Mouse (Mus musculus): Measurements from ENCODE around the gene Lmf1.

Lmf1 gene

GRCm38 (mm10) chr17:25578920-25579319, at the start of gene Lmf1:
Gene Lmf1, plus strand, starts transcription at chr17:25579085.
- DNase-seq (ENCODE audit: low read depth, low spot score), result peak; percentile 95

GRCm38 (mm10) chr17:25530357-25531022, 48.4 kb upstream of the Lmf1 start:
- DNase-seq (ENCODE audit: low read depth, low spot score), result no peak

GRCm38 (mm10) chr17:25538945-25539875, 39.7 kb upstream of the Lmf1 start:
- DNase-seq (ENCODE audit: low read depth, low spot score), result no peak

DNA sequence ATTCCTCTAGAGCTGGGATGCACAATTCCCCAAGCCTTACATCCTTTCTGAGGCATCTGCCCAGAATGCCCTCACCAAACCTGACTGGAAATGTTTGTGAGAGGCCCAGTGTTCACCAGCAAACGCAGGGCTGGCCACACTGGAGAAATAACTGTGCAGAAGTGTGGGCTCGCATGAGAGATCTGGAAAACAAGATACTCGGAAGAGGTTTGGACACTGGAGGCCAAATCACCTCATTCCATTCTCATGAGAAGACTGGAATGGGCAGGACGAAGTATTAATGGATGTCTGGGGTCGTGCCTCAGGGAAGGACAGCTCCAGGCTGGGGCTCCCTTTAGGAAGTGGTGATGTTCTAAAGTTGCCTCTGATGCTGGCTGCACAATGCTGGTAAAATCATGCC, 38.2 kb upstream of the Lmf1 start:
- no peak for DNase-seq (ENCODE audit: low read depth, low spot score)

GRCm38 (mm10) chr17:25541768-25542167, 37.1 kb upstream of the Lmf1 start:
- no peak for DNase-seq (ENCODE audit: low read depth, low spot score)

GRCm38 (mm10) chr17:25547026-25547425, 31.9 kb upstream of the Lmf1 start:
- DNase-seq (ENCODE audit: low read depth, low spot score), result no peak

GRCm38 (mm10) chr17:25550020-25550419, 28.9 kb upstream of the Lmf1 start:
- DNase-seq (ENCODE audit: low read depth, low spot score), result no peak

GRCm38 (mm10) chr17:25551313-25551712, 27.6 kb upstream of the Lmf1 start:
- no peak for DNase-seq (ENCODE audit: low read depth, low spot score)

GRCm38 (mm10) chr17:25555159-25555558, 23.7 kb upstream of the Lmf1 start:
- DNase-seq (ENCODE audit: low read depth, low spot score), result no peak

- peak; percentile 92 for DNase-seq (ENCODE audit: low read depth, low spot score)
Observed at GRCm38 (mm10) chr17:25555666-25556629, 22.9 kb upstream of the Lmf1 start.

- peak; percentile 91 for DNase-seq (ENCODE audit: low read depth, low spot score)
Observed at GRCm38 (mm10) chr17:25556630-25557354, 22.1 kb upstream of the Lmf1 start.

DNA sequence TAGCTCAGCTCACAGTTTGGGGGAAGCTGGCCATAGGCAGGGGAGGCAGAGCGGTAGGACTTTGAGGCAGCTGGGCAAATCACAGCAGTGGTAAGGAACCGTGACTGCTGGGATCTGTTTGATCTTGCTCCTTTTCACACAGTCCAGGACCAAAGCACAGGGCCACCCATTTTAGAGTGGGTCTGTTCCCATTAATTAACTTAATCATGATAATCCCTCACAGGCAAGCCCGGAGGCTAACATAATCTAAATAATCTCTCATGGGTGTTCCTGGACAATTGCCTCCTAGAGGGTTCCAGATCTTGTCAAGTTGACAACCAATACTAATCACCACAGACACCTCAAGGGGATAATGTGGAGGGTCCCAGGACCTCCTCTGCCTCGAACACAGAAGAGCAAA, 19.3 kb upstream of the Lmf1 start:
- DNase-seq (ENCODE audit: low read depth, low spot score), result no peak

- DNase-seq (ENCODE audit: low read depth, low spot score), result no peak
Observed at GRCm38 (mm10) chr17:25560554-25561222, 18.2 kb upstream of the Lmf1 start.

DNA sequence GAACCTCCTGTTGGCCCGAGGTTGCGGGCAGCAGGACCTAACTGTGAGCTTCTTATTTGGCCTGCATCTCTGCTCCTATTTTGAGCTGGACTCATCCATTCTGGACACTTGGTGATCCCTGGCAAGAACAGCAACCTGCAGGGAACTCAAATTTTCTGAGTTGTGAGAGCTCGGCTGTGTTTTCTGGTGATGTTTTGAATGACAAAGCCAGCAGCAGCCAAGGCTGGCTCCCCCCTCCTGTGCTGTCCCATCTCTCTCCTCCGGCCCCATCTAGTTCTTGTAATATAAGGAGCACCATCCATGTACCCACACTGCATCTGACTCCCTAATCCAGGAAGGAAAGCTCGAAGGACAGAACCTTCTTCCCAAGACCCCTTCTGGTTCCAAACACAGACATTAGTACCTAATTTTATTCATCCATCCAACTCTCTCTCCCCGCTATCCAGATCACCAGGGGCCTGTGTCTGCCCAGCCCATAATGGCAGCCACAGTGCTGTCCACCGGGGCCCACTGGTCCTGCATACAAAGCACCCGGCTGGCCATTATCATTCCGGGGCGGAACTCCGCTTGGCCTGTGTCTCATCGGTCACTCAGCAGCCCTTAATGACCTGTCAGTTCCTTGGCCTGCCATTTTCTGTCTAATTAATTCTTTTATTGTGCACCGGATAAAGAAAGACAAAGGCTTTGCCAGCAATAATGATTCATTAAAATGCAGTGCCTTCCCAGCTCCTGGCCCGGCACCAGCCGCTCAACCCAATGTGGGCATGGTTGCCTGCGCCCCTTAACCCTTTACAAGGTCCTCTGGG, 17.5 kb upstream of the Lmf1 start:
- no peak for DNase-seq (ENCODE audit: low read depth, low spot score)

GRCm38 (mm10) chr17:25564481-25564880, 14.4 kb upstream of the Lmf1 start:
- no peak for DNase-seq (ENCODE audit: low read depth, low spot score)

- DNase-seq (ENCODE audit: low read depth, low spot score), result no peak
Observed at GRCm38 (mm10) chr17:25565244-25565643, 13.6 kb upstream of the Lmf1 start.

DNA sequence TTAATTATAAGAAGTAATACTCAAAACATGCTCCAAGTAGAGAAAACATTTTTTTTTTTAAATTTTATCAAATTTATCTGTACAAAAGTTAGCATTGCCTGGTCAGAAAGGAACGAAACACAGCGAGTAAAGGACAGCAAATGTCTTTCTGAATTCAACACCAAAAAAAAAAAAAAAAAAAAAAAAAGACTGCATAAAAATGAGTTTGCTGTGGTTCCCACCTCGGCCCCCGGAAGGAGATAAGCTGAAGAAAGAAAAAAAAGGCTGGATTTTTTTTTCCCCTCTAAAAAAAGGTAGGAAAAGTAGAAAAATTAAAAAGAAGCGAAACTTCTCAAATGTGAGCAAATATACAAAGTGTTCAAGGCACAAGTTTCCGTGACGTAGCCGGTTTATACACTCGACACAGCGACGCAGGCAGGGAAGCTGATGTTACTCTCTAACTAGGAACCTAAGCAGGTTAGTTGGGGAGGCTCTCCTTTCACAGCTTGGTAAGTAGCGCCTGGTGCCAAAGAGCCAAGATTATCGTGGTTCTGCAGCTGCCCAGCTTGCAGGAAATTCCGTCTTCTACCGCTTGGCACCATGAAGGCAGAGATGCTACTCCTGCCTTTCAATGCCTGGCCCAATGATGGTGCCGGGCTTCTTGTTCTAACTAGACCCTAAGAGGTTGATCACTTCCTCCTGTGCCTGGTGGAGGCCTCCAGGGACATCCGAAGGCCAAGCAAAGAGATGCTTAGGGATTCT, 12.9 kb upstream of the Lmf1 start:
- DNase-seq (ENCODE audit: low read depth, low spot score), result no peak

DNA sequence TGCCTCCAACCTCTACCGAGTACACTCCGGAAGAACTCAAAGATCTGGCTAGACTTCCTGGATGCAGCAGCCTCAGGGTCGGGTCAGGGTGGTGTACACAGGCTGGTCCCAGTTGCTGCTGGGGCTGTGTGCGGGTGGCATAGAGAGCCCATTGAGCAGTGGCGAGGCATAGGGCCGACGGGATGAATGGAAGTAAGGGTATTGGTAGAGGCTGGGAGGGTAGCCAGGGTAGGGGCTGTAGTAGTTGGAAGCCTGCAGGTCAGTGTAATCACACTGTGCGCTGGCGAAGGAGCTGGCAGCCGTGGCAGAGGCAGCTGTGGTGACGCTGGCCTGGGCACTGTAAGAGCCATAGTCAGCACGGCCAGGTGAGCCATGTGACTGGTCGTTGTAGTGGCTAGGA, 11.6 kb upstream of the Lmf1 start:
- no peak for DNase-seq (ENCODE audit: low read depth, low spot score)

- no peak for DNase-seq (ENCODE audit: low read depth, low spot score)
Observed at GRCm38 (mm10) chr17:25567745-25568144, 11.1 kb upstream of the Lmf1 start.
